ENCODE assay signal across 11 mouse cellular contexts in the genomic region with DNA sequence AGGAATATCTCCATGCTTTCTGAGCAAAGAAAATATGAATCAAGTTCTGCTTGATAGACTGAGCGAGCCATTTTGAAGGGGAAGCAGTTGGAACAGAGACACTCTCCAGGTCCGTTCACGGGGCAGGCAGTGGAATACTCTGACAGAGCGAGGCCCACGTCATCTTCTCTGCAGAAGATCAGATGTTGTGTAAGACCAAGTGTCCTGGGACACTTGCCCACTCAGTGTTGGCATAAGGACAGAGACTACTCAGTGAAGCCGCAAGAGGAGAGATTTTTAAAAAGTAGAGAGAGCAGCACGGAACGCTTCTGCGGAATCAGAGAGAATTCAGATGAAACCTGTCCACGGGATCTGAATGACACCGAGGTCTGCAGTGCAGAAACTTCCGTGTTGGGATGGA.
DNase-seq lines count a peak whose midpoint lies in the region.
"Had no signal": no experiment of that assay in that cellular context is flagged by ENCODE, and none has a peak within 500 bp of the region (broad histone marks: within the 10 kb centered on the region; RNA-seq: fewer than 3 reads in every experiment).

No protein-coding gene starts in this region.

- DNase-seq in cerebellum, adult 18-20 months: peak; percentile 23 to 25
- no peak for DNase-seq in cerebellum, postnatal 4 days (ENCODE audit: low spot score in 2 of 2)
- peak; percentile 1 for DNase-seq in lung, postnatal 10 days
- no peak for DNase-seq in lung, adult 18-20 months
- DNase-seq in adrenal gland, postnatal 25 days: peak; percentile 48
- DNase-seq in thymus, postnatal 0 days (ENCODE audit: low spot score): no peak
- no peak for DNase-seq in lung, postnatal 25 days (ENCODE audit: low spot score)
- DNase-seq: kidney, postnatal 10 days; lung, postnatal 14 days; midbrain, embryonic 14.5 days; right cerebral cortex, postnatal 25 days had no signal

Comparison
In these comparisons a context has a peak if more than half of its experiments do, and no peak if none do; other contexts are left out.
1. DNase-seq: peak in cerebellum, adult 18-20 months (2 of 2), lung, postnatal 10 days (single experiment) and adrenal gland, postnatal 25 days (single experiment); none in cerebellum, postnatal 4 days (0 of 2), lung, adult 18-20 months (0 of 2), thymus, postnatal 0 days (single experiment) and lung, postnatal 25 days (single experiment).